Mouse (Mus musculus) heart, embryonic 11.5 days (tissue): ENCODE data around the gene Prkce. TPM values are rescaled to one million over a fixed set of nuclear protein-coding genes. Genes with fewer than 3 reads are reported as not detected.
A peak's percentile ranks its signal among the peaks of the same experiment; 100 is the strongest.

ENCODE experiments used
- ATAC-seq: fragments of 200-750 bp; cut with Nextera tagmentation; replicated peaks from 2 replicates; pipeline ENCODE4 v1.8.0; 2017; ENCODE audit warnings: moderate library complexity; ENCODE audit not compliant: insufficient number of reproducible peaks, low FRiP score, low TSS enrichment
- H3K27ac ChIP-seq: fragments of 300-500 bp; sonication (generic); 2 replicates; pipeline ENCODE4 v1.5.1; 2014; ENCODE audit warnings: mild to moderate bottlenecking, low read depth, low read length
- H3K27me3 ChIP-seq: fragments of 300-500 bp; sonication (generic); 2 replicates; pipeline ENCODE4 v1.6.1; 2014; ENCODE audit warnings: mild to moderate bottlenecking, low read length, mixed read lengths; ENCODE audit not compliant: control insufficient read depth, insufficient read depth
- H3K36me3 ChIP-seq: fragments of 300-500 bp; sonication (generic); 2 replicates; pipeline ENCODE4 v1.6.1; 2014; ENCODE audit warnings: mild to moderate bottlenecking, low read length, moderate library complexity, mixed read lengths; ENCODE audit not compliant: control insufficient read depth, insufficient read depth
- H3K4me1 ChIP-seq: fragments of 300-500 bp; sonication (generic); 2 replicates; pipeline ENCODE4 v1.6.1; 2014; ENCODE audit warnings: low read length; ENCODE audit not compliant: control insufficient read depth, insufficient read depth
- H3K4me2 ChIP-seq: fragments of 300-500 bp; sonication (generic); 2 replicates; pipeline ENCODE4 v1.6.1; 2014; ENCODE audit warnings: mild to moderate bottlenecking, moderate library complexity
- H3K4me3 ChIP-seq: fragments of 300-500 bp; sonication (generic); 2 replicates; pipeline ENCODE4 v1.5.1; 2014; ENCODE audit warnings: low read depth, low read length
- H3K9ac ChIP-seq: fragments of 300-500 bp; sonication (generic); 2 replicates; pipeline ENCODE4 v1.6.1; 2014; ENCODE audit warnings: mild to moderate bottlenecking, low read depth, low read length, moderate library complexity
- H3K9me3 ChIP-seq: fragments of 300-500 bp; sonication (generic); replicated peaks from 2 replicates; pipeline ENCODE4 v1.6.1; 2016; ENCODE audit warnings: low read length; ENCODE audit not compliant: control insufficient read depth
- WGBS: fragments of 180-500 bp; shearing (Covaris S2); extraction: QIAGEN DNeasy Blood & Tissue Kit; methylation state at CpG from one replicate; pipeline ENCODE4 v1.1.7; 2014; ENCODE audit not compliant: insufficient replicate concordance; 5-methylcytosine and 5-hydroxymethylcytosine counted together
- polyA plus RNA-seq: library from polyadenylated mRNA; unstranded; fragments of >200 nt; fragmentation: Nextera tagmentation; extraction: Ambion mirVana; gene quantifications from 2 replicates; pipeline ENCODE4 v1.2.1, GENCODE M21; 2014

The Prkce gene
- polyA plus RNA-seq, 1 experiment from 2014 or later: 12.8 TPM

DNA sequence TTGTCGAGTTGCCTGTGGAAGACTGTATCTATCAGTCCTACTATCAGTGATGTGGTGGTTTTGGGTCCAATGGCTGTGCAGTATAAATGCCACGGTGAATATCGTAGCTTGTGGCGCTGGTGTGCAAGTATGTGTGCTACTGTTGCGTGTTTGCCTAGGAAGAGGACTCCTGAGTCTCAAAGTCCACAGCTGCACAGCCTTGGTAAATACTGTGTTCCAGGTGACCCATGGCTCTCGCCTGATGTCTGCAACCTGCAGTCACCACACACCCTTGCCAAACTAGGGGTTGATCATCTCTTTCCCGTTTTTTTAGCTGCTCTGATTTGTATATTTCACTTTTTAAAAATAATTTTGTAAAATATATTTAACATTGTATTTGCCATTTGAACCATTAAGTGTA, 273.5 kb downstream of the Prkce start:
- no peaks in the 10 kb centered on the region for H3K9me3 ChIP-seq
- H3K36me3 ChIP-seq: no peaks in the 10 kb centered on the region
- H3K4me1 ChIP-seq: peaks cover 38% of the 10 kb centered on the region
- no peak for ATAC-seq
- no peak overlapping the region for H3K4me2 ChIP-seq
- 91% methylated on average over 7 of the region's 7 CpGs for WGBS
- no peak overlapping the region for H3K9ac ChIP-seq
- H3K27ac ChIP-seq: no peak overlapping the region
- H3K27me3 ChIP-seq: no peaks in the 10 kb centered on the region
- no peak overlapping the region for H3K4me3 ChIP-seq

DNA sequence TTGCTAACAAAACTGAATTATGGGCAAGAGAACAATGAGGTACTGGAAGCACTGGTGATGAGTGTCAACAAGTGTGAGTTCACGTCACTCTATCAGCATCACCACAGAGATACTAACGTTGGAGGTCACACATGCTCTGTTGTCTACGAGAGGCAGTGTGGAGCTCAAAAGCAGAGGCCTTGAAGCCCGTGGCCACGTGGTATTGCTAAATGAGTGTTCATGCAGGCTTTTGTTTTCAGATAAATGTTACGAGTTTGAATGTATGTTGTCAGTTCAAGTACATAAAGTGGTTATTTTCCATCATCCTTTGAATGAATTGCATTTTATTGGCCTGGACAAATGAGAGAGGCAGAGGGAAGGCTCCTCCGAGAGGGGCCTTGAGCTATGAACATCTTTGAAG, 276.3 kb downstream of the Prkce start:
- ATAC-seq: no peak
- no peak overlapping the region for H3K27ac ChIP-seq

DNA sequence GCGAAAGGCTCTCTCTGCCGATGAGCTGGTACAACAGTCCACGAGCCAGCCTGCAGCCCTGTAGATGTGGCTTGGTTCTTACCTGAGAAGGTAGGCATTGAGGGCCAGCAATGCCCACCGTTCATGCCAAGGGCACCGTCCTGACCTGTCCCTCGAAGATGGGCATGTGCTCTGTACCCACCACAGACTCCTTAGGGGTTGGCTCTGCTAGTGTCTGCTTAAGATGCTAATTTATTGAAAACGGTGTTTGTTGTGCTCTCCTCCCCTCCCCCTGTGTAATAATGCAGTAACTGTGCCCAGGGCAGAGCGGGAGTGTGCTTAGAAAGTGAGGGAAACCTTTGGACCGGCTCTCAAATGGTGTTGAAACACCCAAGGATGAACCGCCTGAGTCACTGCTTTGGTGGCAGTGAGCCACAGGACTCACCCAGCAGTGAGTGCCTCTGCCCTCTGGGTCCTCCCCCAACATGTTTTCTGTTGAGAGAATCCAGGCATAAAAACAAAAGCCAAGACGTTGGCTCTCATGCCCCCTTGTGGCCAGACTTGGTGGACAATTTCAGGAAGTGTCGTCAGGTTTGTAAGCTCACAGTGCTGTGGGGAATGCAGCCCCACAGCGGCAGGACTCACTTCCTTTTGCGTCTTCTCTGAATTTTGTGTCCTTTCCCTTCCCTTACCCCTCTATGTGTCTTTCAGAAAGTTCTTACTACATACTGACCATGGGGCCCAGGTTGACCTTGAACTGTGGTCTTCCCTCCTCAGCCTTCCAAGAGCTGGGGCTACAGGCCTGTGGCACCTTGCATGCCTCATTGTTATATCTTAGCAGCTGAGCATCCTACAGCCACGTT, 277.2 kb downstream of the Prkce start:
- WGBS: 35% methylated on average over 15 of the region's 15 CpGs
- no peak overlapping the region for H3K4me3 ChIP-seq

More for the DNA sequence above, 276.3 kb downstream of the Prkce start:
- no peak overlapping the region for H3K9ac ChIP-seq
- H3K4me1 ChIP-seq: peaks cover 24% of the 10 kb centered on the region
- H3K27me3 ChIP-seq: no peaks in the 10 kb centered on the region
- H3K4me2 ChIP-seq: no peak overlapping the region
- H3K9me3 ChIP-seq: no peaks in the 10 kb centered on the region; the same call in 1 of the 2 replicates
- no peak overlapping the region for H3K4me3 ChIP-seq
- WGBS: 57% methylated on average over 7 of the region's 7 CpGs
- H3K36me3 ChIP-seq: no peaks in the 10 kb centered on the region

DNA sequence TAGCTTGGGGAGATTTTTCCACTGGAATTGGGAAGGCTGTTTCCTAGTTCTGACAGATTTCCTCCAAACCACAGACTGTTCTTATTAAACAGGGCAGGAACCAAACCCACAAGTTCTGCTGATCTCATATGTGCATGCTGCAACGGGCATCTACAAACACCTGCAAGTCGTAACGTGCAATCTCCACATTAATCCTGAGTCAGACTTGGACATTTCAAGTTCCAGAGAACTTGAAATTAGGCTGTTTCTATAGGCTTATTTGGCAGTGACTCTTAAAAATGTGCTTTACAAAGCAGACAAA, 277.8 kb downstream of the Prkce start:
- Histone ChIP-seq H3K27ac (peak overlapping the region; percentile 59; the same call in 1 of the 2 replicates), H3K36me3 (no peaks in the 10 kb centered on the region), H3K27me3 (no peaks in the 10 kb centered on the region), H3K9ac (no peak overlapping the region), H3K4me2 (no peak overlapping the region), H3K9me3 (no peaks in the 10 kb centered on the region; the same call in 1 of the 2 replicates), H3K4me1 (peaks cover 16% of the 10 kb centered on the region), H3K4me3 (no peak overlapping the region)
- no peak for ATAC-seq
- 84% methylated on average over 3 of the region's 3 CpGs for WGBS

More for the DNA sequence above, 277.2 kb downstream of the Prkce start:
- peak overlapping the region; percentile 29; the same call in 1 of the 2 replicates for H3K9ac ChIP-seq
- peak; percentile 82 for ATAC-seq
- H3K36me3 ChIP-seq: no peaks in the 10 kb centered on the region
- H3K4me1 ChIP-seq: peaks cover 16% of the 10 kb centered on the region
- no peaks in the 10 kb centered on the region; the same call in 1 of the 2 replicates for H3K9me3 ChIP-seq
- H3K27me3 ChIP-seq: no peaks in the 10 kb centered on the region
- H3K4me2 ChIP-seq: peak overlapping the region; percentile 27
- peak overlapping the region; percentile 59; the same call in 1 of the 2 replicates for H3K27ac ChIP-seq

DNA sequence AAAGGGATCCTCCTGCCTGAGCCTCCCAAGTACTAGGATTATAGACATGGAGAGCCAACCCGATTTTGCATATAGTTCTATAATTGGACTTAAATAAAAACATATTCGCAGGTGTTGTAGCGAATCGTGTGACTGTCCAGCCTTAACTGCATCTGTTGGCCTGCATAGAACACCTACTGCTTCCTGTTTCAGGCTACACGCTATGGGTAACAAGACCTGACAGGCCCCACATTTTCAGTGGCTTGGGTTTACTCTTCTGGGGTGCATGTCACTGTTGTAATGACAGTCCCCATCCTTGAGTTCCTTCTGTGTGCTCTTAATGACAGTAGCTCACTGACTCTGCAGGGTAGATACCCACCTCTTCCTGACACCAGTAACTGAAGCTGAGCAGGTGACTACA, 278.3 kb downstream of the Prkce start:
- H3K4me2 ChIP-seq: no peak overlapping the region
- ATAC-seq: no peak
- WGBS: 86% methylated on average over 5 of the region's 5 CpGs

DNA sequence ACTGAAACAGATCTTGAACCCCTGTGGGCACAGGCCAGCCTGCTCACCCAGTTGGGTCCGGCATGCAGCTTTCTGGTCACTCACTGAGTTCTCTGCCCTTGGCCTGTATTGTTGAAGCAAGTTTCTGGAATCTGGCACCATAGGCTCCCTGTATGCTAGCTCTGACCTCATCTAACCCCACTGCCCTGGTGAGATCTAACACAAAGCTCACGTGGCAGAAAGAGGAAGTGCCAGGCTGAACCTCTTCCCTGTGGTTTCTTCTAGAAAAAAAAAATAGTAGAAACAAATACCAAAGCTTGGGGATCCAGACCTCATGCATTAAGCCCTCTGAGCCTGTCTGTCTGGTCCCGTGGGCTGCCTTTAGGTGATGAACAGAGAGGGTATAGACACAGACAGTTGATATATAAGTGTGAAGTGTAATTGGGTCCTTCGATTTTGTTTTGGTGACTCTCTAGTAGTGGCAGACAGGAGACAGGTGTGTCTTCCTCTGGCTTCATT, 279.6 kb downstream of the Prkce start:
- no peak overlapping the region for H3K4me2 ChIP-seq
- no peaks in the 10 kb centered on the region for H3K27me3 ChIP-seq
- no peak for ATAC-seq
- H3K9me3 ChIP-seq: no peaks in the 10 kb centered on the region; the same call in 1 of the 2 replicates
- 80% methylated on average over 4 of the region's 4 CpGs for WGBS
- no peak overlapping the region for H3K4me3 ChIP-seq
- H3K36me3 ChIP-seq: no peaks in the 10 kb centered on the region
- no peak overlapping the region for H3K9ac ChIP-seq
- no peak overlapping the region for H3K27ac ChIP-seq
- peaks cover 16% of the 10 kb centered on the region for H3K4me1 ChIP-seq

More for the DNA sequence above, 278.3 kb downstream of the Prkce start:
- no peaks in the 10 kb centered on the region for H3K36me3 ChIP-seq
- no peak overlapping the region for H3K9ac ChIP-seq
- H3K4me1 ChIP-seq: peaks cover 16% of the 10 kb centered on the region
- H3K9me3 ChIP-seq: no peaks in the 10 kb centered on the region; the same call in 1 of the 2 replicates
- no peak overlapping the region for H3K4me3 ChIP-seq
- H3K27ac ChIP-seq: no peak overlapping the region
- no peaks in the 10 kb centered on the region for H3K27me3 ChIP-seq

DNA sequence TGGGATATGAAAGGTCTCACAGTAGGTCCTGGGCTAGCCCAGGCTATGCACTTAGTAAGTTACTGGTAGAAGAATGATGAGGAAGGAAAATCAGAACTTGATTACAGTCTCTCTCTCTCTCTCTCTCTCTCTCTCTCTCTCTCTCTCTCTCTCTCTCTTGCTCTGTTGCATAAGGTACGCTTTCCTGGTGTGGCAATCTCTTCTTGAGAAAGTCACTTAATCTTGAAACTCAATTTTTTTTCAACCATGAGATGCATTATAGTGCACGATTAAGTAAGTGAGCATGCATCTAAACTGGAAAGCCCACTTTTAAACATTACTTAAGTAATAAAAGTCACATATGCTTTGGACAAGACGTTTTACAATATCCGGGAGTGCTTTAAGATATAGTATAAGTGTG, 285.3 kb downstream of the Prkce start:
- Histone ChIP-seq H3K9ac (no peak overlapping the region), H3K36me3 (no peaks in the 10 kb centered on the region), H3K4me3 (no peak overlapping the region), H3K27me3 (no peaks in the 10 kb centered on the region), H3K9me3 (no peaks in the 10 kb centered on the region; the same call in 1 of the 2 replicates), H3K4me1 (peaks cover 13% of the 10 kb centered on the region), H3K4me2 (no peak overlapping the region), H3K27ac (no peak overlapping the region)
- whole genome bisulfite sequencing: 85% methylated on average over 4 of the region's 4 CpGs
- no peak for ATAC-seq

DNA sequence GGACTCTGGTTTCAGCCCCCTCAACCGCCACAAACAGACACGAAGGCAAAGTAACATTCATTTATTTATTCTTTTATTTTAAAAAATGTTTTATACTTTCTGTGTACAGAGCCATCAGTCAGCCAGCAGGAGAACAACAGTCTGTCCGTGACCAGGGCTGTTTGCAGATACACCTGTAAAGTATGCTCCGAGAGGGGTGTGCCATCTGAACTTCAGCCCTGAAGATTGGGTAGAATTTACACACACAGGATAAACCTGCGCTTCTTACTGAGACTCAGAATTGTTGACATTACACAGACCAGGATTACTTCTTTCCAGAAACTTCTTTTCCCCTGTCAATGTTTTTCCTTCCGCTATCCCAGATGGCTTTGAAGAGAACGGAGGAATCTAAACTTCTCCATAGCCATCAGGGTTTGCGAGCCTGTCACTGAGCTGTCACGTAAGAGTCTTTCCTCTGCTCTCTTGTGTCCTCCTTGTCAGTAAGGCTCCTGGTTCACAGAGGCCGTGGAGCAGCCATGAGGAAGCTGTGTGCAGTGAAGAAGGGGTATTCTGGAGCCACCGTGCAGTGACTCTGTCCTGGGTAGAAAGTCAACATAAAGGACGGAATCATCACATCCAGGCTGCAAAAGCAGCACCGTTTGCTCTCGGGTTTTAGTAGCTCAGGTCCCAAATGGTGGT, 286.2 kb downstream of the Prkce start:
- Histone ChIP-seq H3K27me3 (no peaks in the 10 kb centered on the region), H3K4me3 (no peak overlapping the region), H3K4me2 (no peak overlapping the region), H3K4me1 (peaks cover 13% of the 10 kb centered on the region), H3K36me3 (no peaks in the 10 kb centered on the region), H3K9me3 (no peaks in the 10 kb centered on the region), H3K9ac (no peak overlapping the region), H3K27ac (no peak overlapping the region)
- no peak for ATAC-seq
- WGBS: 75% methylated on average over 14 of the region's 14 CpGs
